Mouse (Mus musculus) cerebellum, adult 11-12 months (tissue): ENCODE measurements at regions not wholly inside any gene's neighbourhood (a gene's known extent, or its start where the extent isn't known, plus 50 kb on each side); places are given as distances from the start of the nearest gene placed in this dataset.

Experiments
- DNase-seq: peaks from one replicate; pipeline ENCODE4 v3.0.0; 2022

GRCm38 (mm10) chr13:53900406-53901025 lies 155.0 kb downstream of the Drd1 start:
- DNase-seq = no peak

- DNase-seq = no peak
These were observed 157.2 kb downstream of the Drd1 start for GRCm38 (mm10) chr13:53898351-53898750.

DNA sequence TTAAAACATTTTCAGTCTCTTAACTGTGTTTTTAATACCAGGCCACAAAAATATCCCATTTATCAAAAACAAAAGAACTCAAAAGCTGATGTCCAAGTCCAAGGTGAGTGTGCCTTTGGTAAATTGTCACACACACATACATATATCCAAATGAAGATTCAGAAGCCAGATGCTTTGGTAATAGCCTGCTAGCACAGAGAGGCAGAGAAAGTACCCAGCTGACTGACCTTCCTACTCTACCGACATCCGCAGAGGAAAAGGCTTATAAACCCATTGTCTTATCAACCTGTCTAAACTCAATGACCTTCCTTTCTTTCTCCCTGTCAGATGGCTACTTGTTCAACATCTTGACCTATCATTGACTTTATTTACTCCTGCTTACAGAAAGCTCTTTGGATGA lies 158.3 kb downstream of the Drd1 start:
- DNase-seq = no peak

DNA sequence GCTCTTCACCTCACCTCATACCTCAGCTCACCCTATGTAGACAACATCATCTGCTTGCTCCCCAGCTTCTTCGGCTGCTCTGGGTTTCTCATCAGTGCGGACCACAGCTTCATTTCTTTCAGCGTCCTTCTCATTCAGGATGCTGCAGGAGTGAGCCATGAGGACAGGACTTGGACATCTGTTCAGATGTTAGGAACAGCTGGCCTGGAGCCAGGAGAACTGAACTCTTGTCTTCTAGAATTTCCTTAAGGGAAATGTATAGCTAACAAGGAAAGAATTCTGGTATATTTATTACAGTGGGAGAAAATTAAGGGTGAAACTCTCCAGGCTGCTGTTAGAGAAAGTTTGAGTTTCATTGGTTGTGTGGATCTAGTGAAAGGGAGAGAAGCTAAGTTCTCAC lies 167.1 kb downstream of the Drd1 start:
- no peak for DNase-seq

DNA sequence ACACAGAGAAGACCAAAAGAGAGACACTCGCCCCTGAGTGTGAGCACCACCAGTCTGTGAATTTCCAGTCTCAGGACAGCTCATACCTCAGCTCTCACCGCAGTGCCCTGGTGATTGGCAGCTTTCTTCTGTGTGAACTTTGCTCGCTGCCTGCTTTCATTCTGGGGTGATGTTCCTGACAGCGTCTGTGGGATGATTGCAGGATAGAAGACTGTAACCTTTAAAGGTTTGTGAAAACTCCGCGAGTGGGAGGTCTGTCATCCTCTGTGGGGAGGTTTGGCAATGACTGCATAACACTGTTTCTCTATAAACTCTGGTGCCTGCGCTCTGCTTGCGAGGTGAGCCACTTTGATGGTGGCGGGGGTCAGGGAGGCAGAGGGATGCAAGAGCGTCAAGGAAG lies 169.7 kb downstream of the Drd1 start:
- no peak for DNase-seq

DNA sequence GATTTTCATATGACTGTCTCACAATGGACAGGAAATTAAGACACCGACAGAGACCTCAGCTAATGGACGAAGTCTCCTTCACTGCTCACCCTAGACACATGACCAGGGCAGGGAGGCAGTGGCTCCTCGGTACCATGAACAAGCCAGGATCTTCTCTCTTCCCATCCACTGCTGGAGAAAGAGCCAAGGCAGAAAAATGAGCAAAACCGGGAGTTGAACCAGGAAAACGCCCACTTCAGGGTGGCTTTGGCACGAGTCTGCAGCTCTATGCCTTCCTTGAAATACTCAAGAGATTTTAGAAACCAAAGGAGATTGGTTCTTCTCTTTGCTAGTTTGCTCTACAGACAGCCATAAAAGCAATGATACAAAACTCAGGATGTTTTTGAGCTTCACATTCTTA lies 172.3 kb downstream of the Drd1 start:
- DNase-seq = no peak

DNA sequence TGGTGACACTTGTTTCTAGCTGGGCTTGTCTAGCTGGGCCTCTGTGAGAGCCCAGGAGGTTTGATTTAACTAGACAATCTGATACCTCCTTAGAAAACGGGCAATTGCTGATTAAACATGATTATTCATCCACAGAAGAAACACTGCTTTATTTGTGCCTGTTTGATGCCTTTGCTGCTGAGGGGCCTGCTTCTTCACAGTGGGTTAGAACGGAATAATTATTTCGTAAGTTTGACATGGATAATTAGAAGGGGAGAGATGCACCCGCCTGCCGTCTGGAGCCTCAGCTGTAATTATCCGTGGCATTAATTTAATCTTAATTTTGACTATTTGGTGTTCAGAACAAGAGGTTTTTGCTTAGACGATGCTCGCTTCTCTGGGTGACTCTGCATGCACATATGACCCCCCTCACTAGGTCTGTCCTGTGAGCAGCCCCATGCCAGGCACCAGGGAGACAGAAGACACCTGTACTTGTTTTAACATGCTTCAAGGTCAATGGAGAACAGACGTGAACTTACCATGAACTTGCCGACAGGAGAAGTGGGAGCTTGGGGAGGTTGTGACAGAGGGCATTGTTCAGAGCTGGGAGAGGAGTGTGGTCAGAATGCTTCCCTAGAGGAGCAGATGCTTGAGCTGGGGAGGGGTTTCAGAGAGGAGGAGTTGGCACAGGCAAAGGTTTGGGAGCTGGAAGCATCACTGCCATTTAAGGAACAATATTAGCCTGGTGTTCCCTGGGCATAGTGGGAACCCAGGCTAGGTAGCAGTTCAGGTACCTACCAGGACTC lies 174.8 kb downstream of the Drd1 start:
- DNase-seq = no peak

DNA sequence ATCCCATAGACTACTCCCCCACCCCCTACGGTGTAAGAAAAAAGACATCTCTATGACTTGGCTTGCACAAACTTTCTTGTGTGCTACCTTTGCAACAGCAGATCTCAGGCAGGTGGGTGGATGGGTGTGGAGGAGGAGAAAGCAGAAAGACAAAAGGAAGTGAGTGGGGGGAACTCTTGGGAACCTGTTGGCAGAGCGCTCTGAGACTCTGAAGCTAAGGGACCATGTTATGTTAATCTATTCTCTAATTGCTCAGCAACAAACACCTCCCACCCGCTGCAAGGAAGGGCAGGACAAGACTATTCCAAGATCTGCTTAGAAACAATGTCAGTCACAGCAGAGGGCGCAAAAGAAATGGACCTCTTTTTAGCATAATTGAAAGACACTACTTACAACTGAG lies 180.0 kb downstream of the Drd1 start:
- DNase-seq = no peak

GRCm38 (mm10) chr13:53865323-53865722 lies 190.2 kb downstream of the Drd1 start:
- no peak for DNase-seq

DNA sequence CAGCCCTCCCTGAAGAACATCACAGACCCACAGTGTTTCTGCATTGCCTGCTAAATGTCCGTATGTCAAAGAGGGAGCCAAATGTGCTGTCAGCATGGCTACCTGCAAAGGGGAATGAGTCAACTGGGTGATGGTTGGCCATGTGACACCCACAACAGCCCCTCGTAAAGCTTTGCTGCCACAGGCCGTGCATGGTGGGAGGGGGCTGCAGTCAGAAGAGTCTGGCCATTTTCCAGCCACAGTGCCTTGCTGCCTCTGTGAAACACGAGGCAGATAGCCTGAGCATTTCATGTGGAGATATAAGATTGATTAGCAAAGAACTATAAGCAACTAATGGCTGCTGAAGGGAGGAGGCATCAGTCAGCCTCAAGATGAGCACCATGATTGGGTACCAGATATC lies 193.2 kb downstream of the Drd1 start:
- DNase-seq = no peak

GRCm38 (mm10) chr13:53854196-53854595 lies 201.3 kb downstream of the Drd1 start:
- DNase-seq = no peak

GRCm38 (mm10) chr13:53850146-53850545 lies 205.4 kb downstream of the Drd1 start:
- no peak for DNase-seq

DNA sequence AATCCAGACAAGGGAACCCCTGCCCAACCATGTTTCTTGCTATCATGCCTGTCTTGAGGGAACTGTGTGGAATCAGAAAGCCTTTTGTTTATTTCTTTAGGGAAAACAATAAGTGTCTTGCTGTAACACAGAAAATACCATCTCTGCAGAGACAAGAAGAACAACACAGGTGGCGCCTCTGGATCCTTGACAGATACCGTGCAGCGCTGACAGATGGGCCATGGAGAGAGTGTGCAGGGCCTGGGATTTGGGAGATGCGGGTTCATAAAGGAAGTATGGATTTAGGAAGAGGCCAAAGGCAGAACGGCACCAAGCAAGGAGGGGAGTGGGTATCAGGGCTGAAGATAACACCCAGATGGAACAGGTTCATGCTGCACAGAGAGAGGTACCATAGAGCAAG lies 209.3 kb downstream of the Drd1 start:
- DNase-seq = peak; percentile 79

GRCm38 (mm10) chr13:53845786-53846185 lies 209.7 kb downstream of the Drd1 start:
- DNase-seq = no peak

GRCm38 (mm10) chr13:53825957-53826580 lies 229.4 kb downstream of the Drd1 start:
- DNase-seq = no peak

DNA sequence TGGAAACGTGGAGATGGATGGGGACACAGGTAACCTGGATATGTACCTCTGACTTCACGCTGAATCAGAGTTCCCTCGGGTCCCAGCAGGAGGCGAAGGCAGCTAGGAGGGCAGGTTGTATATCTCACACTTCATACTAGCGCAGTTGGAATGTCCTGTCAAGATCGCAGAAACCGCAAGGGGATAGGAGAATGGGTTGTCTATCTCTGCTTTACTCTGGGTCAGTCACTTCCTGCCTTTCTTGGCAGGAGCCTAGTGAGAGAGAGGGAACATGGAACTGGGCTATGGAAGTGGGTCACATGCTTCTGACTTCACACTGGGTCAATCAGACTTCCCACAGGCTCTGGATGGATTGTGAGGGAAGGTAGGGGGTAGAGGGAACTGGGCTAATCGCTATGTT lies 233.4 kb downstream of the Drd1 start:
- DNase-seq = no peak

GRCm38 (mm10) chr13:53815629-53816028 lies 239.9 kb downstream of the Drd1 start:
- DNase-seq = no peak

DNA sequence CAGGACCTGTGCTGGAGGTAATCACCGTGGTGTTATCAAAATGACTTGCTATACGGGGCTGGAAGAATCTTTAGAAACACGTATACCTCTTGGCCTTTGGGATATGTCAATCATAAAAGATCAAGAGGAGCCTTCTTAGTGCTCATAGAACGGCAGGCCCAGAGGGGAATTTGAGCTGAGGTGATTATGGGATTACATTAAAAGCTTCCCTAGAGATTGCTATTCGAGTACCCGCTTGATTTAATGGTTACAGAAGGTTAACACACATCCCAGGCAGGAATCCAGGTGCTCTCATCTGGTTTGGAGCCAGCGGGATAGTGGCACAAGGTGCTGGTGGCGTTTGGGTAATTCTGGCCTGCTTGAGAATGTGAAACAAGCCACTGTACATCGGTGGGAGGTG lies 241.4 kb downstream of the Drd1 start:
- DNase-seq = no peak

- peak; percentile 54 for DNase-seq
These were observed 243.6 kb downstream of the Drd1 start for GRCm38 (mm10) chr13:53811862-53812261.

DNA sequence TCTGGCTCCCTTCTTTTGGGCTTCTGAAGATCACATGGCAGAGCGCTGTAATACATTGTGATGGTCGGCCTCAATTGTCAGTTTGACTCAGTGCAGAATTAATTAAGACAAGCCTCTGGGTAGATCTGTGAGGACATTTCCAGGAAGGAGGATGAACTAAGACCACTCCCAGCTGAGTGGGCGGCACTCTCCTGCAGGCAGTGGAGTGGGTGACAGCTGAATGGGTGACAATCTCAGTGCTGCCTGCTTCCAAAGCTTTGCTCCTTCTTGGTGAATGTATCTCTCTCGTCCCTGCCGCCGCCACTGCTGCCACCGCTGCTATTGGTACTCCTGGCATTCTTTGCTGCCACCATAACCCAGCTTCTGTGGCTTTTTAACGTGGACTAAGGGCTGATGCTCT lies 244.4 kb downstream of the Drd1 start:
- no peak for DNase-seq

DNA sequence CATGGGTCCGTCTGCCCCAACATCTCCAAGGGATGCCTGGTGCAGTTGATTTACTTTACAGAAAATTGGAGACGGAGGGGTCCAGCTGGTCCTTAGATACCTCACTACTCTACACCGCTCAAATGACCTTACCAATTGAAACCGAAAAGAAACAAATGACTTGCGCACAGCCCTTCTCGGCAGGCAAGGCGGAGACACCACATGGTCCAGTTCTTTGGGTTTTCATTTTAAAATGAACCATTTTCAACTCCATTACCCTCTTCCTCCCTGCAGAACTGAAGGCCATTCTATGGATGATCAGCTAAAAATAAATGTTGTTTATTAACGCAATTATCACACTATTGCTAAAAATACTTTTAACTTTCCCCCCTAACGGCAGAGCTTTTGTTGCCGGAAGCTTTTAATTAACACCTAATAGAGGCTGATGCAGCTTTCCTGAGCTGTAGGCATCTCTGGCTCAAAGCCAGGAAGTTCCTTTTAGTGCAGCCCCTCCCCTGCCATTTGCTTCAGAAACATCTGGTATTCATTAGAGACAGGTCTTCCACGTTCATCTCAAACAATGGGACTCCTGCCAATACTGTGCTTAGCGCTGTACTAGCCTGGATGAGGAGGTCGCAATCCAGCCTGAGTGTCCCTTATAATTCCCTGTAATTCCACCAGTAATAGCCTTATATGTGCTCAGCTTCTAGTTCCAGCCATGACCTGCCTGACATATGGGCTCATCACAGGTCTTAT lies 247.5 kb downstream of the Drd1 start:
- no peak for DNase-seq

DNA sequence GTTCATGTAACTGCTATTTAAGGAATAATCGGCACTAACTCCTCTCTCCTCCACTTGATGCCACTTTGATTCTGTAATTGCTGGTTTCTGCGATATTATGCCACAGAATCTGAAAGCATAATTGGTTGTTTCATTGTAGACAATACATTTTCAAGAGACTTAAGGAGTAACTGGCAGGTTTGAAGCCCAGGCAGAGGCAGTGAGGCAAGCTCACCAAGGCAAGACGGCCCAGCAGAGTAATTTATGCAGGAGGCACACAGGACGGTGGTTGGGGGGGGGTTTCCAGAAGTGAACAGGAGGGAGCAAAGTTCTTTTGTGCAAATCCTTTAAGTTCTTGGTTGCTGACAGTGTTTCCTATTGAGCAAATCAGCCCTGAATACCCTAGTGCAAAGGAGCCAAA lies 249.6 kb downstream of the Drd1 start:
- DNase-seq = no peak

- DNase-seq = no peak
These were observed 254.5 kb downstream of the Drd1 start for GRCm38 (mm10) chr13:53800978-53801377.

DNA sequence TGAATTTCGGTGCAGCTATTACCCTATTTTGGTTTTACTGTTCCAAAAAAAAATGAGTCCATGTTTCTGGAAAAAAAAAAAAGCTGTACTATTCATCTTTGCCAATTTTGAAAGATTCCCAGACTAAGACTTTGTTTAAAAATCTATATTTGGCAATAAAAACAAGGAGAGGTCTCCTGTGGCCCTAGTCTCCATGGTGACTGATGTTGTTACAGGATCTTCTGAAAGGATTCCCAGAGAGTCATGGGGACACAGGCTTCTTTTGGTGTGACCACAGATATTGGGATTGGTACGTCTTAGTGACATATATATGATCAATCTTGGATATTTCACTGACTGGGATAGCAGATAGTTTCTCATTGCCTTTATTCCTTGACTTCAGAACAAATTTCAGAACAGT lies 266.7 kb downstream of the Drd1 start:
- DNase-seq = no peak
